Mouse (Mus musculus) embryo, embryonic 11 days (tissue): ENCODE measurements around the gene Gm10663.

Source experiments
- DNase-seq: peaks from one replicate; pipeline ENCODE4 v3.0.0-alpha.2; 2015

Gm10663 gene

DNA sequence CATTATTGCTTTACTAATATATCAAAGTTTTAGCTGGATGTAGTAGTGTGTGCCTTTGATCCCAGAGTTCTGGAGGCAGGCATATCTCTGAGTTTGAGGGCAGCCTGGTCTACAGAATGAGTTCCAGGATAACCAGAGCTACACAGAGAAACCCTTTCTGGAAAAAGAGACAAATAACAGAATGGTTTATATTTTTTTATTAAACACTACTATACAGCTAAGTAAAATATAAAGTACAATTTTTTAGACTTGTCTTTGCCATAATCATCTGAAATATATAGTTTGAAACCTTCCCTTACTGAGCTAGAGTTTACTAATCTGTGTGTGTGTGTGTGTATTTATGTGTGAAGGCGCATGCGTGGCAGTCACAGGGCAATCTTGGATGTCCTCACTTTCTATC lies at the start of gene Gm10663:
Gene Gm10663, plus strand, starts transcription at position 301 of the 400 bp plus-strand sequence.
- no peak for DNase-seq

DNA sequence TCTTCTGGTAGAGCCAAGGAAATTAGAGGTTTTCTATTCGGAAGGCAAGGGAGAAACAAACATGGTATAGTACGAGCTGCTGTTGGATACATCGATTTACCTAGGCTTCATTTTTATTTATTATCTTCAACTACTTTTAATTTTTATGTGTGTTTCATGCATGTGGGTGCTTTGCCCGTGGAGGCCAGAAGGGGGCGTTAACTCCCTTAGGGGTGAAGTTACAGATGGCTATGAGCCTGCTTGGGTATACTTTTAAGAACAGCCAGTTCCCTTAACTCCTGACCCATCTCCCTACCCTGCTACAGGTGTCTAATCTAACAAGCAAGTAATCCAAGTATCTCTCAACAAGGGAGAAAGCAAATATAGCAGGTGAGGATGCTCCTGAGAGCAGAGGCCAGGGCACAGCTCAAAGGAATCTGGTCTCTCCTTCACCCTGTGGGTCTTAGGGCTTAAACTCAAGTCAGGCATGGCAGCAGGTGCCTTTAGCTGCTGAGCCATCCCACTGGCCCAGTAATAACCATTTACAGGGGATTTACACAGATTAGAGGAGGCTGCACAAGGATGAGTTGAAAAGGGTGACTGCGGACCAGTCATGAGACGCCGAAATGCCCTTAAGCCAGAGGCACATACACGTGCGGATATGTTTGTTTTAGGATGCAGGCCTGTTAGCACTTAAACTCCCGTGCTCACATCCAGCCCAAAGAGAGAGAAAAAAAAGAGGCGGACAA lies 45.7 kb upstream of the Gm10663 start:
- no peak for DNase-seq

DNA sequence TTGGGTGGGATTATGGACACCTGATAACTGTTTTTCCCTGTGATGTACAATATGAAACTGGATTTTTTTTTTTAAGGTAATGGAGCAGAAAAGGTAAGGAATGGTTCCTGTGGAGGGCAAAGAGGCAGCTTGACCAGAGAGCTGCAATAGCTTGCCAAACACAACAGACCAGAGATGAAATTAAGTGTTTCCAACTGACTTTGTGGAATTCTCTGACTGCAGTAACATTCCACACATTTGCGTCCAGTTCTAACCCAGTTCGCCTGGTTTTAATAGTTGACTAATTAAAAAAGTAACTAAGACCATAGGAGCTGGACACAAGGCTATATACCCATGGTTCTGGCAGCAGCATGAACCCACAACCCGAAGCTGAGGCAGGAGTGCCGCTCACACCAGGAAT lies 45.1 kb upstream of the Gm10663 start:
- no peak for DNase-seq

DNA sequence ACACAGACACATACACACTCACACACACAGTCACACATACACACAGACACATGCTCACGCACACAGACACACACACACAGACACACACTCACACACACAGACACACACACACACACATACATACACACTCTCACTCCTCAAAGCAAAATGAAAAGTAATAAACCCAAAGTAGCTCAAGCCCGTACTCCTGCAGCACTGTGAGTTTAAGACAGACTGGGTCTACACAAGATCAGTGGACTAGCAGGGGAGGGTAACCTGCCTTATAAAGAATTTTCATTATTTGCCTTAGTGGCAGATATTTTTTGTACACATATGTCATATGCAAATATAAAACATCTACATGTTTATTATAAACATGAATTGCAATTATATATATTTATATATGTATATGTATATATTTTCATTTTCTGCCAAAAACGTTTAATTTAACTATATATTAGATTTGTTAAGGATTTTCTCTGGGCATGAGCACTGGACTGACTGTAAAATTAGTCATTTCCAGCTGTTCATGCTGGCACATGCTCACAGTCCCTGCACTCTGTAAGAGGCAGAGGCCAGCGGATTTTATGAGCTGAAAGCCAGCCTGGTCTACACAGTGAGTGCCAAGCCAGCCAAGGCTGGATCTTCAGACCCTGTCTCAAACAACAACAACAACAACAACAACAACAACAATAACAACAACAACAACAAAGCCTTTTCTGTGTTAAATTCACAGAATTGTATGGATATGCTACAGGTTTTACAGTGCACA lies 43.9 kb upstream of the Gm10663 start:
- no peak for DNase-seq

DNA sequence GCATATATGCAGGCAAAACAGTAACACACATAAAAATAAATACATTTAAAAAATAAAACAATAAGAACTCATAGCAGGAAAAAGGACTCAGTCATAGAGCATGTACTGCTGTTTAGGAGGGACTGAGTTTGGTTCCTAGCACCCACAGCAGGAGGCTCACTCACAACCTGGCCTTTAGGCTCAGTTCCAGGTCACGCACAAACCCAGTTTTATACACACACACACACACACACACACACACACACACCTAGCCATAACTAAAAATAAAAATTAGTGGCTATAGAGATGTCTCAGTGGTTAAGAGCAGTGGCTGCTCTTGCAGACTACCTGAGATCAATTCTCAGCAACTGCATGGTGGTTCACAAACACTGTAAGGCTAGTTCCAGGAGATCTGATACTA lies 42.7 kb upstream of the Gm10663 start:
- no peak for DNase-seq

DNA sequence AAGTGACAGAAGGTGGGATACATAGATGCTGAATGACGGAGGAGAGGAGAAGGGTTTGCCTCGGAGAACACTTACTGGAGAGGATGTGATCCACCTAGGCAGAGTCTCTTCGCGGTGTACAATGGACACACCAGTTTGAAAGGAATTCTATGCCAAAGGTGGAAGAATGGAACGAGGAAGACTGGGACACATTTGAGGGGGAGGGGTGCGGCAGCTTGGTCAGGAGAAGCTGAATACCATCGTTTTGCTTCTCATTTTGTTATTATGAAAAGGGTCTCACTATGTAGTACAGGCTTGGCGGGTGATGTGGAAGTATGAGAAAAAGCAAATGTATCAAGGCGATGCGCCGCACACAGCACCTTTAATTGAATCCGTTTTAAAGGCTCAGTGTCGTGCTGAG lies 41.8 kb upstream of the Gm10663 start:
- DNase-seq: no peak

DNA sequence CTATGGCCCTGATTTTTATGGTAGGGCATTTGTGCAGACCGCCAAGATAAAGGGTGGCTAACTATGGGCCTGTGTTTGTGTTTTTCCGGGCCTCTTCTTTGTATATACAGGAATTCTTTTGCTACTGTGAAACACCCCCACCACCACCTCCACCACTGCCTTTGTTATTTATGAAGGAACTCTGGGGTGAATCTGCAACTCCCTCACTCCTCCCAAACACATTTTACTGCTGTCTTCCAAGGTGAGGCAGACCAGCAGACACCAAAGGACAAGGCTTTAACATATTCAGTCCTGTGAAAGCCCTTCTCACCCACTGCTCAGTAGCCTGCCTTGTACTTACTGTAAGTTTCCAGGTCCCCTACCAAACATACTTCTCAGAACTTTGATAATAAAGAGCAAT lies 40.7 kb upstream of the Gm10663 start:
- no peak for DNase-seq

DNA sequence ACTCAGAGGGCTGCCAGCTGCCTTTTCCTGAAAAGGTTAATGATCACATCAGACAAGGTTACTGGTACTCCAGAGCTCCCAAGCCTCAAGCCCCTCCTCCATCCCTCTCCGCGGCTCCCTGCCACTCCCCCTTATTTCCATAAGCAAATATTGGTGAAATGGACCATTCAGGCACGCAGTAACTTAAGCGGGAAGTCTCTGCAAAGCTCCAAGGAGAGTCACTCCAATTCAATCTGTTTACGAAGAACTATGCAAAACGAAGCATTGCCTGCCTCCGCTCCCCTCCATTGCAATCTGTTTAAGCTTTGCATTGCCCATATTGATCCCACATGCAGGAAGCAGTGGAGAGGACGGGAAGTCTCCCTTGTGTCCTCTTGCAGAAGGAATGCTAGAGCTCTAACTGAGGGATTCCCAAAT lies 37.7 kb upstream of the Gm10663 start, which contains the start of gene Apela:
Gene Apela, minus strand, starts transcription at position 220 of the 417 bp plus-strand sequence.
- DNase-seq: peak; percentile 85

DNA sequence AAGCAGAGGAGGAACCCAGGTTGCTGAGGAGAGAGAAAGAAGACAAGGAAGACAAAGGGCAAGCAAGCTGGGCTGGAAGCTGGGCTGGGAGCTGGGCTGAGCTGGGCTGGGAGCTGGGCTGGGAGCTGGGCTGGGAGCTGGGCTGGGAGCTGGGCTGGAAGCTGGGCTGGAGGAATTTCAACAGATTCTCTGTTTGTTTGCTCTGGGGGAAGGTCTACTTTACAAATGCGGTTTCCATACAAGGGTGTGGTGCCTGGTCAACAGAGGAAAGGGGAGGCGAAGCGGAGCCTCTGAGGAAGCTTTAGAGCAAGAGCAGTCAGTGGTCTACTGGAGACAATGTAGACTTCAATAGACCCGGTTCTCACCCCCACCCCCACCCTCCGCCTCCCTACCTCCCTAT lies 28.3 kb upstream of the Gm10663 start:
- no peak for DNase-seq

DNA sequence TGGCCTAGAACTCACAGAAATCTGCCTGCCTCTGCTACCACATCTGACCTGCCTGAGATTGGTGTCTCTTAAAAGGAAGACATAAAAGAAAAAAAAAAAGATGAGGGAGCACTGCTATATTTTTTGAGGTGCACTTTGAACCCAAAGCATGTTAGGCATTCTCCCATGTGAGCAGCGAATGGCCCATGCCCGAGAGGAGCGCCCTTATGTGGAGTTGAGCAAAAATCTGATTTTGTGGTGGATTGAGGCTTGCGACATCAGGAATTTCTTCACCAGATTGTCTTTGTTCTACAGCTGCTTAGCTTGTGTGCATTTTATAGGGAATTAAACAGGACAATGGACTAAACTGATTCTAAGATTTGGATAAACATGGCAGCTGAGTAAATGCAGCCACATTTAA lies 27.6 kb upstream of the Gm10663 start:
- DNase-seq: no peak

DNA sequence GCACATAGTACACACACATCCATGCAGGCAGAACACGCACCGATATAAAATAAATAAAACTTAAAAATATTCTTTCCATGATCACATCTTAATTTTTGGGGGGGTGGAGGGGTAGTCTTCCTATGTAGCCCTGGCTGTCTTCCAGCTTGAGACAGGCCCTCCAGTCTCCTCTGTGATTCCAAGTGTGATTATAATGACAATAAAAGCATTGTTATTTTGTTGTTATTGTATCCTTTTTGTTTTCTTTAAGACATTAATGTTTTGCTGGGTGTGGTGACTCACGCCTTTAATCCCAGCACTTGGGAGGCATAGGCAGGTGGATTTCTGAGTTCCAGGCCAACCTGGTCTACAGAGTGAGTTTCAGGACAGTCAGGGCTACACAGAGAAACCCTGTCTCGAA lies 27.0 kb upstream of the Gm10663 start:
- DNase-seq: no peak

DNA sequence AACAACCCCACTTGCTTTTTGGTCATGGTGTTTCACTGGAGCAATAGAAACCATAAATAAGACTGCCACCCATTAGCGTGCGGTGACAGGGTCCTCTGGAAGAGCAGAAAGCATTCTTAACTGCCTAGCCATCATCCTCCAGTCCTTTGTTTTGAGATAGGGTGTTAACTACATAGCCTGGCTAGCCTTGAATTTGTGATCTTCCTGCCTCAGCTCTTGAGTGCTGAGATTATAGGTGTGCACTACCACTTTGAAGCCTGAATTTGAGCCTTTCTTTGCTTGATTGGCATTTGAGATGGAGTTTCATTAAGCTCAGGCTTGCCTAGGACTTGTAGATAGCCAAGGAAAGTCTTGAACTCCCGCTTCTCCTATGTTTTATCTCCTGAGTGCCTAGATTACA lies 21.3 kb upstream of the Gm10663 start:
- DNase-seq: no peak

DNA sequence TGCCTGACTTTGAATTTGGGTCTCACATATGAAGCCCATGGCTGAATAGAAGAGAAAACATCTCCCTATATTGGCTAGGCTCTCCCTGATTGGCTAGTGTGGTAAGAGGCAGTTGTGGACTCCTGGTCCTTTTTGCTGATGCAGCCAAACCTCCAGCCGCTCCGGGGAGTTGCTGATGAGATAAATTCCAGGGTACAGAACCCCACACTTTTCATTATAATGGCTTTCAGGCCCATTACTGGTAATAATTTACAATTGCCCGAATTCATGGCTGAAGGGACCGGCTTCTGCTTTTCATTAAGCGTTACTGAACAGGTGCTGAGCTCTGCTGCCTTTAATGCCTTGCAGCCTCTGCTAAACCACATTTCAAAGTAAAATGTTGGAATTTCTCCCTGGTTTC lies 20.9 kb upstream of the Gm10663 start:
- DNase-seq: peak; percentile 61

DNA sequence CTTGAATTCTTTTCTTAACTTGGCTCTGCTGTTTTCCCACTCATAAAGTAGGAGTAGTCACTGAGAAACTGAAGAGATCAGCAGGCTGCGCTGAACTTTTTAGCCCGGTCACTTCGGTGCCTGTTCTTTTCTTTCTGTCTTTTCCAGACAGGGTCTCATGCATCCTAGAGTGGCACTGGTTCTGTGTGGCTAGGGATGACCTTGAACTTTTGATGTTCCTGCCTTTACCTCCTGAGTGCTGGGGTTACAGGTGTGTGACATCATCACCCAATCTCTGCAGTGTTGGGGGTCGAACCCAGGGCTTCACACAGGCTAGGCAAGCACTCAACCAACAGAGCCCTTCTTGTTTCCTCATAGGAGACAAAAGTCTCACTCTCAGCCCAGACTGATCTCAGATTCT lies 18.1 kb upstream of the Gm10663 start:
- DNase-seq: no peak

DNA sequence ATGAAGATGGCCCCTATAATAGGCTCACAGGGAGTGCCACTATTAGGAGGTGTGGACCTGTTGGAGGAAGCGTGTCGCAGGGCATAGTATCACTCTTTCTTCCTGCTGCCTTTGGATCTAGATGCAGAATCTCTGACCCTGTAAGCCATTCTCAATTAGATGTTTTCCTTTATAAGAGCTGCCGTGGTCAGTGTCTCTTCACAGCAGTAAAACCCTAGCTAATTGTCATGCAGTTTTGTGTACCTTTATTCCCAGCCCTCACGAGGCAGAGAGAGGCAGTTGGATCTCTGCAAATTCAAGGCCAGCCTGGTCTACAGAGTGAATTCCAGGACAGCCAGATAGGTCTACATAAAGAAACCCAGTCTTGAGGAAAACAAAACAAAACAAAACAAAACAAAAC lies 12.6 kb upstream of the Gm10663 start:
- no peak for DNase-seq

DNA sequence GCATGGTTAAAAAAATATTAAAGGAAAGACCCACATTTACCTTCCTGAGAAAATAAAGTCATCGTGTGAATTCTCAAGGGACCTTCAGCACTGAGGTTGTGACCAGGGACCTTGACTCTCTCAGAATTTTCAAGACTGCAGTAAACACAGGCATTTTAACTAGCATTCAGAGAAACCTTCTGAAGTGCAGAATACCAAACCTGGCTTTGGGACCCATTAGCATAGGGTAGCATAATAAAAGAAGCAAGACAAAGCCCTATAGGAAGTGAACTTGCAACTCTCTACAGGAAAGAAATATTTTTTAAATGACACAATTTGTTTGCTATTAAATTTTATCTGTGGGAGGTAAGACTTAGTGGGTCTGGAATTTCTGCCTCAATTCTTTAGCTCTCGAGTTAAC lies 10.8 kb upstream of the Gm10663 start:
- no peak for DNase-seq

DNA sequence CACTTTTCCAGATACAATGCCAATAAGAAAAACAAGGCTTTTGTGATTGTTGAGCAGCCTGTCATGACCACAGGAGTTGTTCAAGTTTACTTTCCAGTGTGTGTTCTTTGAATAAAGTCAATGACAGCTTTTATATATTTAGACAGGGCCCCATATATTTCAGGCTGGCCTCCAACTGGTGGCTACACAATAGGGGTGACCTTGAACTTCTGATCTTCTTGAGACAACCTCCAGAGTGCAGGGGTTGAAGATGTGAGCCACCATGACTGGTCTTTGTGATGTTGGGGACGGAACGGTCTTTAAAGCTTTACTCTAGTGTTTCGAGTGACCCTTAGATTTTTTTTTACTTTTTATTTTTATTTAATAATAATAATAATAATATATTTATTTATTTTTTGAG lies 9.2 kb upstream of the Gm10663 start:
- DNase-seq: no peak

DNA sequence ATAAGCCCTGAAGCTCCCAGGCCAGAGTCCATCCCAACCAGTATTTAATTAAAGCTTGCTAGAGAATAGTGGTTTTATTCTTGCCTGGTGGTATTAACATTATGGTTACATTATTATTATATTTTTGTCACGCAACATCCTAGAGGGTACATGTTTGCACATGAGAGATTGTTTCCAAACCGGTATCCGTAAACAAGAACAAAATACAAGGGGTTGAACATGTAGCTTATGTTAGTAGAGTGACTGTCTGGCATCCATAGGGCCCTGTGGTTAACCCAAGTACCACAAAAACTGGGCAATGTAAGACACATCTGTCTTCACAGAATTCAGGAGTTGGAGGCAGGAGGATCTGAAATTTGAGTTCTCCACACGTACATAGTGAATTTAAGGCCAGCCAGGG lies 7.8 kb upstream of the Gm10663 start:
- DNase-seq: no peak

DNA sequence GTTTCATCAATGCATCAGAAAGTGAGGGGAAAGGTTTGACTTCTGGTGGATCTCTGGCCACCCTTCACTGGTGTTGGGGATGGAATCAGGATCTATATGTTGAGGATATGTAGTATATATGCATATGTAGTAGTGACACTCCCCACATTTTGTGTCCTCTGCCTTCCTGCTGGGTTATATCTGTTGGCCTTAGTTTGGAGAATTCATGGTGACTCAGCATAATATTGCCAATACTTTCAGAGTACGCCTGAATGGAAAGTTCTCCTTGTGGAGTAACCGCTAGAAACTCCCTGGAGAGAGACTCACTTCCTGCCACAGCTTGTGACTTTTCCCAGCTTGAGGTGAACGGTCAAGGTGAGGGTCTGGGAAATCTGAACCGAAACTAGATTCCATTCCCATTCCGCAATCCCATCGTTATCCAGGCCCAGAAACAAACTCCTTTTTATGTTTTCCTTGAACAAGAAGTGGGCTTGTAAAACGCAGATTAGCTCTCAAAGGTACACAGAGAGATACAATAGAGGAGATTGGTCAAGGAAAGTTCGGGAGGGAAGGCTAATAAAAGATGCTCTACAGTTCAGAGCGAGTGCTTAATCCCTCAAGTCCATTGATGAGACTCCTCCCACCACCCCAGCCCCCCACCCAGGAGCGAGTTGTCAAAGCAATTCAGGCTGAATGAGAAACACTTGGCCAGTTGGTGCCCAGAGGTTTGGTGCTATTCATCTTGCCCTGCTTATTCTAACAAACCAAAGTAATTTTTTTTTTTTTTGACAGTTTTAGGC lies 7.0 kb upstream of the Gm10663 start:
- peak; percentile 33 for DNase-seq

DNA sequence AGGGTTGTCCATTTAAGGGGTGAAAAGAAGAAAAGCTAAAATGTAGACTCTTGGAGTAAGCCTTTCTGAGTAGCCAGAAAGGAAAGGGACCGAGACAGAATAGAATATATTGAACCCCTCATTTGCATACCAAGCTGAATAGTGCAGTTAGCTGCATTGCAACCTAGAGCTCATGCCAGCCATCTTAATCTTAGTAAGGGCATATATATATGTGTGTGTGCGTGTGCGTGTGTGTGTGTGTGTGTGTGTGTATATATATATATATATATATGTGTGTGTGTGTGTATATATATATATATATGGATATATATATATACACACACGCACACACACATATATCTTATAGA lies 6.4 kb upstream of the Gm10663 start:
- no peak for DNase-seq

DNA sequence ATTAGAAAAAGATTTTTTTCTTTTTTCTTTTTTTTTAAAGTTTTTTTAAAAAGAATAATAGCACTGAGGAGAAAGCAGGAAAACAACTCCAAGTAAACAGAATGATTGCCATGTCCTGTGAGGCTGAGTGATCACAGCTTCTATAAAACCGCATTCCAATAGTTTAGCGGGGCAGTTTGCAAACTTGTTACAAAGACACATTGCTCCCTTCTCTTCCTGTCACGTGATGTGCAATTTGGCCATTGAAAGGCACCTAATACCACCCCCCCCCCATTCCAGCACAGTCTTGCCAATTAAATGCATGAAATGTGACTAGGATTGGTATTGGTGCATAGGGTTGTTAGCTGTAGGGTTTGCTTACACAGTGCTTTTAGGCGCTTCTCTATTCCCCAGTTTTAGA lies 3.8 kb upstream of the Gm10663 start:
- DNase-seq: no peak

DNA sequence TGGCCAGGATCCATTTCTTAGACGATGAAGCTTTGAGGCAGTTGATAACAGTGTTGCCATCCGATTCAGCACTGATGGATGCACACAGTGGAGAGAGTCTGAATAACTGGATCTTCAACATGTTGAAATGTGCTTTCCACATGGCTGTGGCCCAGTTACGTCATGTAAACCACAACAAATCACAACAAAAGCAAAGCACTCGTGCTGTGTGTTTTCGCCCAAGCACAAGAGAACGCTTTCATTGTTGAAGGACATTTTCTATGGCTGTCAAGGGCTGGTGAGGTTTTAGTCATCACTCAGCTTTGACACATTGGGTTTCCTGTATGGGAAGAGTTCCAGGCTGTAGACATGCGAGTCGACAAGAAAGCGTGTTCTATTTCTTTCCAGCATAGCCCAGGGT lies 5.9 kb downstream of the Gm10663 start:
- no peak for DNase-seq

DNA sequence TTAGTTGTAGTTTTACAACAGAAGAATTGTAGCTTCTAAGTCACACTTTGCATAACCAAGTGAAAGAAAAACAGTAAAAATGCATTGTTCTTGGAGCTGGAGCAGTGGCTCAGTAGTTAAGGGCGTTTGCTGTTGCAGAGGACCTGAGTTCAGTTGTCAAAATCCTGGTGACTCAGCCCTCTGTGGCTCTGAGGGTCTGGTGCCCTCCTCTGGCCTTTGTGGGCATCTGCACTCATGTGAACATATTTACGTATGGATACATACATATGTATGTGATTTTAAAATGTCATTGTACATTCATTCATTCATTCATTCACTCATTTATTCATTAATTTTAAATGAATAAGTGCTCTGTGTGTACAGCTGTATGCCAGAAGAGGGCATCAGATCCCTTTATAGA lies 10.8 kb downstream of the Gm10663 start:
- DNase-seq: peak; percentile 13

DNA sequence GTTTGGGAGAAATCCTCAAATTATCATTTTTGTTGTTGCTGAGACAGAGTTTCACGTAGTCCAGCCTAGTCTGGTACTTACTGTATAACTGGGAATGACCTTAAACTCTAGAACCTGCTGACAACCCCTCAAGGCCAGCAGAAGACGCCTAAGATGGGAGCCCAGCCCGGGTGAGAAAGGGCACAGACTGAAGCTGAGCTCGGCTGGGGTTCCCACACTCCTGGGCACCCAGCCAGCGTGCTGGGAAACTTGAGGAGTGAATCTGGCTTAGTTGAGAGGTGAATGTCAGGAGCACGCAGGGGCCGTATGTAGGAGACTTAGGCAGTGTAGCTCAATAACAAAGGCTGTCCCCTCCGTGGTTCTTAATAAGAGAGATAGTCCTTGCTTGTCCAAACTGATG lies 12.9 kb downstream of the Gm10663 start:
- no peak for DNase-seq
